In the genomic region with DNA sequence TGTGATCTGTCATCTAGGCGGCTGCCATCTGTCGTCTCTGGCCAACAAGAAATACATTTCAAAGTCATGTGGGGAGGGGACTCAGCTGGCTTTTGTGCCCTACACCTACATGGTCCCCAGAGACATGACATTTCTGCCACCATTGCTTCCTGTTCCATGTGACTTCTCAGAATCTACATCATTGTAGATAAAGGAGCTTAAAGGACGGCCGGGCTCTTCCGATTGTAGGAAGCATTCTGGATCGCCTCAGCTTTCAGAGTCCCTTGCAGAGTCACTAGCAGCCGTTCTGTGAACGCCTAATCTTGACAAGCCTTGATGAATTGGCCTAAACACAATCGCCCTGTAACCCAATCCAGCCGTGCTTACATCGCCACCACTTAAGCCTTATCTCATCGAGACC, we compare ENCODE assay signal across 16 mouse cellular contexts.
DNase-seq lines count a peak whose midpoint lies in the region; ATAC-seq and TF ChIP-seq lines count a peak whose summit lies in the region.
"Had no signal": no experiment of that assay in that cellular context is flagged by ENCODE, and none has a peak within 500 bp of the region (broad histone marks: within the 10 kb centered on the region; RNA-seq: fewer than 3 reads in every experiment).

No protein-coding gene starts in this region.

- 7% methylated on average over 12 of the region's 12 CpGs for WGBS in heart, embryonic 13.5 days
- WGBS in kidney, postnatal 0 days = 11% methylated on average over 12 of the region's 12 CpGs

- no peak overlapping the region for H3K9ac ChIP-seq in heart, embryonic 13.5 days
- H3K9ac ChIP-seq in kidney, postnatal 0 days (ENCODE audit: low read depth, low read length) = no peak overlapping the region
- H3K9ac ChIP-seq: hindbrain, embryonic 15.5 days; midbrain, embryonic 13.5 days had no signal

- peaks cover 16% of the 10 kb centered on the region for H3K4me1 ChIP-seq in heart, embryonic 13.5 days
- H3K4me1 ChIP-seq in kidney, postnatal 0 days (replicated peaks; ENCODE audit: insufficient read depth, low read length) = no peaks in the 10 kb centered on the region
- H3K4me1 ChIP-seq: midbrain, embryonic 13.5 days had no signal

- ATAC-seq in heart, embryonic 13.5 days (ENCODE audit: extremely low read depth, insufficient number of reproducible peaks, low FRiP score, low TSS enrichment) = no peak; the same call in 1 of the 2 replicates
- ATAC-seq in kidney, postnatal 0 days (replicated peaks; ENCODE audit: low FRiP score, low read depth) = no peak
- ATAC-seq in erythroblast, adult 5-6 weeks (replicated peaks; ENCODE audit: low FRiP score, poor library complexity, severe bottlenecking) = no peak
- ATAC-seq: intestine, postnatal 0 days; lung, postnatal 0 days; midbrain, embryonic 13.5 days had no signal

- H3K4me2 ChIP-seq in heart, embryonic 13.5 days = peak overlapping the region; percentile 52
- no peak overlapping the region for H3K4me2 ChIP-seq in kidney, postnatal 0 days (ENCODE audit: low read length)
- H3K4me2 ChIP-seq: hindbrain, embryonic 15.5 days; midbrain, embryonic 13.5 days had no signal

- H3K27ac ChIP-seq in heart, embryonic 13.5 days (replicated peaks) = no peak overlapping the region
- no peak overlapping the region for H3K27ac ChIP-seq in kidney, postnatal 0 days
- H3K27ac ChIP-seq: hindbrain, embryonic 15.5 days; layer of hippocampus, adult 2 months; midbrain, embryonic 13.5 days had no signal

- H3K9me3 ChIP-seq in heart, embryonic 13.5 days = no peaks in the 10 kb centered on the region
- H3K9me3 ChIP-seq in kidney, postnatal 0 days (replicated peaks; ENCODE audit: low read length) = no peaks in the 10 kb centered on the region
- H3K9me3 ChIP-seq: hindbrain, embryonic 15.5 days; midbrain, embryonic 13.5 days had no signal

- intact Hi-C loops in heart, postnatal 36 days (cut with DNase I) = no loop called here

- no peak for TF ChIP-seq CTCF in kidney, postnatal 0 days (IDR thresholded peaks at IDR 0.05; ENCODE audit: low read depth)

- DNase-seq in heart, postnatal 36 days = no peak
- peak; percentile 25 for DNase-seq in kidney, postnatal 0 days (ENCODE audit: low spot score)
- no peak for DNase-seq in kidney, postnatal 36 days
- peak; percentile 61 for DNase-seq in embryo, embryonic 11 days
- peak; percentile 37 for DNase-seq in mesoderm, embryonic 11.5 days (ENCODE audit: low read depth, low spot score)
- DNase-seq: adrenal gland, postnatal 36 days; cerebellum, adult 18-20 months; layer of hippocampus, postnatal 36 days; liver had no signal

- H3K4me3 ChIP-seq in heart, embryonic 13.5 days = no peak overlapping the region
- no peak overlapping the region for H3K4me3 ChIP-seq in kidney, postnatal 0 days (replicated peaks; ENCODE audit: low read depth, low read length)
- H3K4me3 ChIP-seq: hindbrain, embryonic 15.5 days; layer of hippocampus, adult 2 months; midbrain, embryonic 13.5 days had no signal

- H3K36me3 ChIP-seq in heart, embryonic 13.5 days = no peaks in the 10 kb centered on the region
- no peaks in the 10 kb centered on the region for H3K36me3 ChIP-seq in kidney, postnatal 0 days (ENCODE audit: insufficient read depth, low read length)
- H3K36me3 ChIP-seq: hindbrain, embryonic 15.5 days; midbrain, embryonic 13.5 days had no signal

- H3K27me3 ChIP-seq in heart, embryonic 13.5 days (replicated peaks) = peaks cover 7% of the 10 kb centered on the region; the same call in 1 of the 2 replicates
- H3K27me3 ChIP-seq in kidney, postnatal 0 days (ENCODE audit: insufficient read depth, low read length) = no peaks in the 10 kb centered on the region
- H3K27me3 ChIP-seq: hindbrain, embryonic 15.5 days; midbrain, embryonic 13.5 days had no signal

Comparison
In these comparisons a context has a peak if more than half of its experiments do, and no peak if none do; other contexts are left out.
1. DNase-seq: peak in kidney, postnatal 0 days (single experiment), embryo, embryonic 11 days (single experiment) and mesoderm, embryonic 11.5 days (single experiment); none in heart, postnatal 36 days (0 of 2) and kidney, postnatal 36 days (0 of 2).